Mouse (Mus musculus) cortical plate, adult 2 months (tissue): ENCODE data around the gene Rnf31.

Experiments
- CTCF ChIP-seq: fragments of 200-500 bp; IDR thresholded peaks from 2 replicates; pipeline ENCODE4 v1.5.1; 2011; ENCODE audit warnings: mild to moderate bottlenecking, control low read depth, low read length; ENCODE audit not compliant: insufficient read depth; ENCODE audit errors: extremely low read depth
- POLR2A ChIP-seq: fragments of 200-500 bp; IDR thresholded peaks from 2 replicates; pipeline ENCODE4 v1.6.1; 2011; ENCODE audit warnings: mild to moderate bottlenecking, low read length, control low read depth; ENCODE audit not compliant: insufficient read depth; ENCODE audit errors: extremely low read depth

DNA sequence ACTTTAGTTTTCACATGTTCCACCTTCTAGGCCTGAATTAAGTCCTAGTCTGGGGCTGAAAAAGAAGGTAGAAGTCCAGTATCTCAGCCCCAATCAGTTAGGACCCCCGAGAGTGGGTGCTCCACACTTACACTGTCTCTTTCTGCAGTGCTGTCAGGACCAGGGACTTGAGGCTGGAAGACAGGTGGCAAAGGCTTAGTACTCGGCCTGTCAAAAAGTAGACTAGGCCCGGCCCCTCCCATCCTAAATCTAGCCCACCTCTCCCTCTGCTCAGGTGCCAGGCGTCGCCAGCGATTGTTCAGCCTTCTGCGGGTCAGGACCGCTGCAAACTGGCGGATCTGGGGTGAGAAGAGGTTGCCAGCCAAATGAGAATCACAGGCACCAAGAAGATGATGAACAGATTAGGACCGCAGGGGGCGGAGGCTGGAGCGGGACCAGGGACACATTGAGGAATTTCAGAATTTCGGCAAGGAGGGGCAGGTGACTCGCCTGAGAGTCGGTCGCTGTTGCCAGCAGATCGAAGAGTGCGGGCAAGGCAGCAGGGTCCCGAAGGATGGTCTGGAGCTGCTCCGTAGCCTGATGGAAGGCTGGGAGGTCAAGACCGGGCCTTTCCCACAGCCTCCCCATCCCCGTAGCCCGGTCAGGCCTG, 43.5 kb downstream of the Rnf31 start:
- TF ChIP-seq CTCF (no peak), POLR2A (no peak)
